Mouse (Mus musculus) frontal cortex, postnatal 36 days (tissue): Measurements from ENCODE around the gene Clybl.

Experiments
- DNase-seq, 2 experiments: peaks; one replicate each; pipeline ENCODE4 v3.0.0; 2022; ENCODE audit warnings: low spot score in 2 of 2

Gene Clybl

GRCm38 (mm10) chr14:122359136-122359905 lies 177.8 kb downstream of the Clybl start:
- DNase-seq = no peak

GRCm38 (mm10) chr14:122361807-122362206 lies 180.3 kb downstream of the Clybl start:
- DNase-seq = no peak

DNA sequence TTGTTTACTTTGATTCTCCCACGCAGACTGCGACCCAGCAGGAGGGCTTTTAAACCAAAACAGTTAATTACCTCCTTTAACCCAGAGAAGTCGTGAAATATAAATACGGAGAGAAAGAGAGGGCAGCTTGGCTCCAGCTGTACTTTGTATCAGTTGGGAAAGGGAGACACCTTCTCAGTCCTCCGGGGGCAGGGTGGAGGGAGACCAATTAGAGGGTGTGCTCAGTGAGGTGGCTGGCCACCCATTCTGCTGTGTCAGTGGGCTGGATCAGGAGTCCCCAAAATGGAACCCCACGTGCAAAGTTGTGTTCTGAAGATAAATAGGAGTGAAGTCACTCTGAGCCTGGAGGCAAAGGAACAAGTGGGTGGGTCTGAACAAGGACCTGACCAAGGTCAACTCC lies 181.7 kb downstream of the Clybl start:
- DNase-seq = no peak

DNA sequence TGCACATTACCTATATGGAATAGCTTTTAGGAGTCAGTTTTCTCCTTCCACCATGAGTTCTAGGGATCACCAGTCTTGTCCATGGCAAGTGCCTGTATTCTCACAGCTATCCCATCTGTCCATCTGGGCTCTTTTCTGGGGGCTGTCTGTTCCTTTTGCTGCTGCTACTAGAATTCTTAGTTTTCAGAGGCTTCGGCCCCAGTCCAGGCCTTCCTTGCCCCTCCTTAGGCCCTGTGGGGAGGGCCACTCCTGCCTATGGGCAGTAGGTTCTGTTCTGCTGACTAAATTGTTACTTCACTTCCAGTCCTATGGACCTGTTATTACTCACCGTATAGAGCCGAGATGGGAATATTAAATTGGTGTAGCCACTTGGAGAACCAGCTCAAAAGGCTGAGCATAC lies 182.5 kb downstream of the Clybl start:
- no peak for DNase-seq

DNA sequence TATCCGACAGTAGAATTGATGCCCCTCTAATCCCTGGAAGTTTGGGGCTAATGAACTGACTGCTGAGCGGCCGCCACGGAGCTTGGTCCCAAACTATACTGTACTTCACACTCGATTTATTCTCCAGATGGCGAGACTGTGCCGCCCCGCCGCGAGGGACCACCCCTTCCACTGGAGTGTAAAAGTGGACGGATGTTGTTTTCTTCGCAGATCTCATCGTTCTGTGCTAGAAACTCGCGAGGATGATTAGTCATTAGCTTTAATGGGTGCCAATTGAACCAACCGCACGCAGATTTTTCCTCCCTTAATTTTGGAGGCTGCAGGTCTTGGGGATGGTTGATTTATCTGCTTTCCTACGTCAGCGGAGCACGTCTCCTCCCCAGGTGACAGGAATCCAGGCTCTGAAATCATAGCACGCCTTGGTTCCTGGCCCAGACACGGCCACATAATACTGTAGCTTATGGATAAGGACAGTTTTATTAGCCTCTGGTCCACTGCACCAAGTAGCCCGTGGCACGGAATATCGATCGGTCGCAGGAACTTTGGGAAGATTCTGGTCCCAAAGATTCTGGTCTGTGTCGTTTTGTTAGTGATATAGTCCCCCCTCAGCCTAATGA lies 185.9 kb downstream of the Clybl start:
- DNase-seq = no peak

GRCm38 (mm10) chr14:122367882-122368418 lies 186.4 kb downstream of the Clybl start:
- DNase-seq = no peak

DNA sequence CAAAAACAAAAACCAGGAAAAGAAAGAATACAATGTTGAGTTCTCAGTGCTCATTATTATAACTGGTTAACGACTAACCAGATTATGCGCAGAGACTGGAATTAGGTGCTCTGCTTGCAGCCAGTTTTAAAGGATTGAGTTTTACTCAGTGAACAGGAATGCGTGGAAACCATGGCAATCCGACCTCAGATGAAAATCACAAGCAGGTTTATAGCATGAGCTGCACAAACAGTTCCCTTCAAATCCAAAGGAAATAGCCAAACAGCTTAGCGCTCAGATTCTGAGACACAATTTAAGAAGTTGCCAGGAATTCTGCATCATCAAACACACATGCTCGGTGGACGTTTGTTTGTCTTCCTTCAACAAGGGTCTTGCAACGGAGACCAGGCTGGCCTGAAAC lies 187.0 kb downstream of the Clybl start:
- no peak for DNase-seq

- no peak for DNase-seq
Observed at GRCm38 (mm10) chr14:122371979-122372378, 190.5 kb downstream of the Clybl start.

- DNase-seq = no peak
Observed at GRCm38 (mm10) chr14:122373458-122373857, 192.0 kb downstream of the Clybl start.

- no peak for DNase-seq
Observed at GRCm38 (mm10) chr14:122374285-122374997, 192.9 kb downstream of the Clybl start.

DNA sequence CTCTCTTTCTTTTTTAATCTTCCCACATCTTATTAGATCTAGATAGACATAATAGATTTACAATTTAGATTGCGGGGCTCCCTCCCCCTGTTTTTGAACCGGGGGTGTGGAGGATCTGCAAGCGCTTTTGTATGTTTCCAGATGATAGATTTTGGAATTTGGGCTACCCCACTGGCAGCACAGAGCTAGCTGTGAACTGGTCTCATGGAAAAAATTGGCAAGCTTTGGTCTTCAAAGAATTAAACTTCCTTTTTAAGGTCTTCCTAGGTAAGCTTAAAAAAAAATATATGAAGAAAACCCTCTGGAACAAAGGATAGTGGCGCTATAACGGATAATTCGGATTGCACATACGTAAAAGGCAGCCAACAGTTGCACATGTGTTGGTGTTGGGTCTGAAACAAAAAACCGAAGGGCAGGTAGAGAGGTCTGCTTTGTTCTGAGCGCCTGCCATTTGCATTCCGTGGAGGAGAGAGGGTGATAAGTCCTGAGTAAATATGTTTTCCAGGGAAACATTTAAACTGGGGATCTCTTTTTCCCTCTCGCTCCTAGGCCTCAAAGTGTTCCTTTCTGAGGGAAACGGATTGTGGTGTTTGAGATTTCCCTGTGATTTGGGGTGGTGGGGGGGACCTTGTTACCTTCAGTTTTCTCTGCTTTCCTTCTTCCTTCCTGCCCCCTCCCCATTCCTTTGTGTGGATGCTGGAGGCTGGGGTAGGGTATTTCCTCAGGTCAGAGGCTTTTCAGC lies 193.7 kb downstream of the Clybl start:
- DNase-seq = no peak

GRCm38 (mm10) chr14:122376482-122377143 lies 195.1 kb downstream of the Clybl start:
- DNase-seq = no peak

GRCm38 (mm10) chr14:122377681-122378080 lies 196.2 kb downstream of the Clybl start:
- DNase-seq = no peak

GRCm38 (mm10) chr14:122379076-122379475 lies 197.6 kb downstream of the Clybl start:
- no peak for DNase-seq

DNA sequence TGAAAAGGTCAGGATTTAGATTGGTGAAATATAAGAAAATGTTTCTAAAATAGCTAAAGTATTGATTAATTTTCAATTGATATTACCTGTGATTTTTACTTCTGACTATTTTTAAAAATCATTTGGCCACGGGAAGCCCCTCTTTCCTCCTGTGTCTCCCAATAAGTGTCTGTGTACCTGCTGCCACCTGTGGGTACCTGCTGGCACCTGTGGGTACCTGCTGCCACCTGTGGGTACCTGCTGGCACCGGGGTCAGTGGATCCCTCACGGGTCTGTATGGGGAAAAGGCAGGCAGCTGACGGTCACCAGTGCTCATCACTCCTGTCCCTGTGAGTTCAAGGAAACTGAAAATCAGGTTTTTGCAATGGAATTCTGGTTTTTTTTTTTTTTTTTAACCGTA lies 198.5 kb downstream of the Clybl start:
- DNase-seq = no peak

DNA sequence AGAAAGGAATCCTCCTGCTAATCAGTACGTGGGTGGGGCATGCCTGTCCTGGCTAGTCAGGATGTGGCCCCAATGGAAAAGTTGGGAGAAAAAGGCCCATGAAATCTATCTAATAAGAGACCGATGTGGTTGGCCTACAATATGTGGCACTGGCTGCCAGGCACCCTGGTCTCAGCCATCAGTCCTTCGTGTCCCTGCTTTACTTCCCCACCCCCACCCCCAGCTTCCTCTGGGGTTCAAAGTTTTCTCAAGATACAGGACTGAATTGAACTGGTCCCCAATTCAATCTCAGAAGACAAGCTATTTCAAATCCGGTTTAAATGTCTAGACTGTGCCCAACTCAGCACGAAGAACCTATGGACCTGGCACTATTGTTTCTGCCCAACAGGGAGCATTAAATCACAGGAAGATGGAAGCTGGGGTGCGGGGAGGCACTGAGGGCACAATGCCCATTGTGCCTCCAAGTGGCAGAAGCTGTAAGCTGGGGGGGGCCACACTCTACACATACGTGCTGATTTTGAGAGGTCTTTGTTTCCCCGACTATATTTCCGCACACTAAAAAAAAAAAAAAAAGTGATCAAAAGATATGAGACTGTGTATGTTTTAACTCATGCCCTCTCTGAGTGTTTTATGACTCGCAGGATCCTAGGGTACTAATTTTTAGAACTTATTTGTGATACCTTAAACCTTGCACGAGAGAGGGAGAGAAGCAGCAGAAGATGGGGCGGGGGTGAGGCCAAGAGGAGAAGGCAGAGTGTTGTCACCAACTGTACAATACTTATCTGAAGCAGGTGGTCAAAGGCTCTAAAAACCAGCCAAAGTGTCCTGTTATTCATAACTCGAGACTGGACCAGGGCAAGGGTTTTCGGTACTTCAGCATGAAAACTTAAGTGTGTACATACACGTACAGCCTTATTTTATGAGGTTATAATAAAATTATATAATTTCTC lies 199.7 kb downstream of the Clybl start:
- DNase-seq = no peak

DNA sequence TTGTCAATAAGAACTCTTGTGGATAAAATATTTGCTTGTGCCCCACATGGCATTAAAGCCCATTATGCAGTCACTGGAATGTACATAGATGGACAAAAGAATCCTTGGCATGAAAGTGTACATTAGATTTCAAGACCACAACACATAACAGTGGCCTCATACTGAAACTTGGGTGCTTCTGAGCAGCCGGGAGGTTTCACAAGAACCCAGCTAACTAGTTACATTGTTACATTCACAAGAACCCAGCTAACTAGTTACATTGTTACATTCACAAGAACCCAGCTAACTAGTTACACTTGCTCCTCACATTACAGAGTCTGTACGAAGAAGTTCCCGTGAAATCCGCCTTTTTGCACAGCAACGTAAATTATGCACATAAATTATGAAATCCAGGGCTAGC lies 200.8 kb downstream of the Clybl start:
- DNase-seq = no peak

DNA sequence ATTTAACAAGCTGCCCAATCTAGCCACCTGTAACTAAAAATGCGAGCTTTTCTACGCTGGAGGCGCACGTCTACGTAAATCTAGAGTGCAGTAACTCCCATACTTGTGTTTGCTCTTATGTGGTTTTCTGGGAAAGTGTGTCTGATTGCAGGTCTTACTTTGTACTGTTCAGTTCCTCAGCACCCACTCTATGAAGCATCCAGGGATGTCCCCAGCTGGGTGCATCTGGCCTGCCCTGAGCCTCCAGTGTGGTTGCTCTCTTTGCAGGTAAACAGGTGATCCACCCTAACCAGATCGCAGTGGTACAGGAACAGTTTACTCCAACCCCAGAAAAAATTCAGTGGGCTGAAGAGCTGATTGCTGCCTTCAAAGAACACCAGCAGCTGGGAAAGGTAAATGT lies 202.4 kb downstream of the Clybl start:
- no peak for DNase-seq

DNA sequence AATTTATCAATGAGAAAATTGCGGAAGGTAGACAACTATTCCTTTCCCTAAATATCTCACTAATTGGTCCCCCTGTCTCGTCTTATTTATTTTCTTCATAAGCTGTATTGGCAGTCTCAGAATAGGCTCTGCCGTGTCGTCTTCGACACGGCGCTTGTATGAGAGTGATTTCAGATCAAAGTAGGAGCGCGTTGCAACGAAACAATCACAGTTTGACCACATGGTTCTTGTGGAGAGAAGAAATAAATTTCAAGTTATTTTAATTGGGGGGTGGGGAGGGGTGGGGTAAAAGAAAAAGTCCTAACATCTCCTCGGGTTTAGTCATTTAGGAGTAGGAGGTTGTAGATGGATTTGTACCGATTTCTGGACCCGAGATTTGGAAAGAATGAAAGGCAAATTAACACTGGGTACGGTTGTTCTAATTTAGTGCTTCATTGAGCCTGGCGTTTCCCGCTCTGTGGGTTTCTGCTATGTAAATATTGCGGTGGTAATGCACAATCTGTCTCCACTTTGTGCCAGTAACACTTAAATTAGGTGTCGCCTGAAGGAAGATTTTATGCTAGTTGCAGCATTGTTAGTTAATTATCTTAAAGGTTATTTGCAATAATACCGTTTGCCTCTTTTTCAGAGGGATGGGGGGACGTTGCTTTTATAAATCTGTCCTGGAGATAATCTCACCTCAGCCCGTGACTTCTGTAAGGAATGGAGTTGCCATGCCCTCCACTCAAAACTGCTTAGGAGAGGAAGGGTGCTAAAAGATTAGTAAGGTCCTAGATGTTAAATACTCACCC lies 203.1 kb downstream of the Clybl start:
- DNase-seq = no peak

- no peak for DNase-seq
Observed at GRCm38 (mm10) chr14:122385238-122385534, 203.7 kb downstream of the Clybl start.
